Mouse (Mus musculus): ENCODE measurements around the gene Rnf227. TPM values are rescaled to one million over a fixed set of nuclear protein-coding genes. Genes with fewer than 3 reads are reported as not detected.
A peak's percentile ranks its signal among the peaks of the same experiment; 100 is the strongest.

The Rnf227 gene
- total and polyA plus RNA-seq, 3 experiments = 0.21 to 0.30 TPM; not detected in 1

- no peak overlapping the region for H3K27ac ChIP-seq (ENCODE audit: insufficient read depth, low read depth)
- DNase-seq (ENCODE audit: extremely low read depth) = no peak
- H3K79me2 ChIP-seq (replicated peaks; ENCODE audit: control insufficient read depth, extremely low read depth, insufficient read depth, poor library complexity, severe bottlenecking) = no peaks in the 10 kb centered on the region
- in situ Hi-C loops (cut with MboI; ENCODE audit: low pct_ligation_motif_present, low pct_unique_long_range_greater_than_20kb, low sequenced_read_pairs) (no loop called here), dilution Hi-C loops (cut with MboI; ENCODE audit: extremely low pct_ligation_motif_present, extremely low pct_unique_long_range_greater_than_20kb, low sequenced_read_pairs) (no loop called here)
- peaks cover 15 to 38% of the 10 kb centered on the region in 2 experiments for H3K4me1 ChIP-seq (ENCODE audit: control insufficient read depth in 1 of 2, insufficient read depth in 2 of 2)
- H3K9ac ChIP-seq (ENCODE audit: insufficient read depth, low read depth) = peak overlapping the region; percentile 67
- H3K27me3 ChIP-seq (replicated peaks) = peaks cover 39% of the 10 kb centered on the region
- peak overlapping the region; percentile 48 to 53 (median 49) for H3K4me3 ChIP-seq (replicated peaks in 1 of 3; ENCODE audit: low read depth in 2 of 3, low read length in 2 of 3, poor library complexity in 1 of 3)
- H3K36me3 ChIP-seq (replicated peaks in 1 of 2; ENCODE audit: control insufficient read depth in 1 of 2, insufficient read depth in 1 of 2, low read length in 1 of 2) = peaks cover 0 to 4% of the 10 kb centered on the region in 2 experiments
- peak overlapping the region; percentile 90 for H3K4me2 ChIP-seq (ENCODE audit: insufficient read depth, low read depth, poor library complexity, severe bottlenecking)
- TF ChIP-seq MAFK (IDR thresholded peaks at IDR 0.05; ENCODE audit: insufficient replicate concordance, low read length) (no peak), POLR2AphosphoS2 (IDR thresholded peaks at IDR 0.05; ENCODE audit: low read depth, low read length) (no peak), CHD1 (IDR thresholded peaks at IDR 0.05; ENCODE audit: low read depth, low read length) (no peak), TCF12 (IDR thresholded peaks at IDR 0.05; ENCODE audit: low read depth, low read length) (no peak), HCFC1 (IDR thresholded peaks at IDR 0.05; ENCODE audit: low read depth, low read length) (no peak), RAD21 (IDR thresholded peaks at IDR 0.05; ENCODE audit: low read depth, low read length) (no peak), IRF4 (IDR thresholded peaks at IDR 0.05; ENCODE audit: low read depth, low read length) (no peak), PAX5 (IDR thresholded peaks at IDR 0.05; ENCODE audit: low read length) (no peak), BHLHE40 (IDR thresholded peaks at IDR 0.05; ENCODE audit: low read depth, low read length) (peak; percentile 14; the same call in 1 of the 2 replicates), ZMIZ1 (IDR thresholded peaks at IDR 0.05; ENCODE audit: low read depth, low read length) (no peak), KAT2A (IDR thresholded peaks at IDR 0.05; ENCODE audit: insufficient replicate concordance, low read length) (no peak), SIN3A (IDR thresholded peaks at IDR 0.05; ENCODE audit: low read length) (0 out of 2 replicates have a peak, but pooled peaks have one; percentile 28), NELFE (IDR thresholded peaks at IDR 0.05; ENCODE audit: low read depth, low read length) (no peak), ZNF384 (IDR thresholded peaks at IDR 0.05; ENCODE audit: low read depth, low read length) (no peak), JUND (conservative IDR thresholded peaks at IDR 0.05; ENCODE audit: low read depth, low read length) (no peak), ZC3H11A (IDR thresholded peaks at IDR 0.05; ENCODE audit: low read depth, low read length) (no peak), TBP (conservative IDR thresholded peaks at IDR 0.05; ENCODE audit: low read depth, low read length) (no peak), EP300 (IDR thresholded peaks at IDR 0.05; ENCODE audit: low read length) (no peak), CHD2 (IDR thresholded peaks at IDR 0.05; ENCODE audit: low read length) (no peak), MEF2A (IDR thresholded peaks at IDR 0.05; ENCODE audit: borderline replicate concordance, low read depth, low read length) (no peak), ETS1 (conservative IDR thresholded peaks at IDR 0.05; ENCODE audit: low read depth, low read length) (no peak), USF1 (IDR thresholded peaks at IDR 0.05; ENCODE audit: low read depth, low read length) (no peak), CTCF (conservative IDR thresholded peaks at IDR 0.05 in 1 of 2, IDR thresholded peaks at IDR 0.05 in 1 of 2; ENCODE audit: low read depth in 2 of 2, low read length in 2 of 2) (no peak), USF2 (conservative IDR thresholded peaks at IDR 0.05; ENCODE audit: low read depth, low read length) (no peak), ZKSCAN1 (IDR thresholded peaks at IDR 0.05; ENCODE audit: borderline replicate concordance, low read depth, low read length) (no peak), MAX (IDR thresholded peaks at IDR 0.05; ENCODE audit: low read length) (no peak; the same call in 1 of the 2 replicates), E2F4 (IDR thresholded peaks at IDR 0.05; ENCODE audit: insufficient replicate concordance, low read depth, low read length) (no peak), MAZ (IDR thresholded peaks at IDR 0.05; ENCODE audit: low read depth, low read length) (peak; percentile 63; the same call in 1 of the 2 replicates), ELF1 (IDR thresholded peaks at IDR 0.05; ENCODE audit: low read depth, low read length) (no peak), JUN (IDR thresholded peaks at IDR 0.05; ENCODE audit: insufficient read depth, low read depth, low read length) (no peak), SMC3 (IDR thresholded peaks at IDR 0.05; ENCODE audit: low read depth, low read length) (no peak), MXI1 (IDR thresholded peaks at IDR 0.05; ENCODE audit: low read depth, low read length) (0 out of 2 replicates have a peak, but pooled peaks have one; percentile 71), NRF1 (IDR thresholded peaks at IDR 0.05; ENCODE audit: low read depth, low read length) (no peak), GABPA (IDR thresholded peaks at IDR 0.05; ENCODE audit: insufficient replicate concordance, low read depth, low read length) (no peak), MYC (IDR thresholded peaks at IDR 0.05; ENCODE audit: low read depth, low read length) (0 out of 2 replicates have a peak, but pooled peaks have one; percentile 6), RCOR1 (conservative IDR thresholded peaks at IDR 0.05; ENCODE audit: low read depth, low read length) (no peak), UBTF (IDR thresholded peaks at IDR 0.05; ENCODE audit: low read depth, low read length) (no peak), POLR2A (IDR thresholded peaks at IDR 0.05; ENCODE audit: low read depth, low read length) (no peak)
- H3K9me3 ChIP-seq (replicated peaks; ENCODE audit: low read length) = no peaks in the 10 kb centered on the region
Observed at GRCm38 (mm10) chr11:69326408-69327156, 13.7 kb upstream of the Rnf227 start.

Data from CH12.LX (cell line).